Mouse (Mus musculus): ENCODE results near the gene Qpctl.

DNA sequence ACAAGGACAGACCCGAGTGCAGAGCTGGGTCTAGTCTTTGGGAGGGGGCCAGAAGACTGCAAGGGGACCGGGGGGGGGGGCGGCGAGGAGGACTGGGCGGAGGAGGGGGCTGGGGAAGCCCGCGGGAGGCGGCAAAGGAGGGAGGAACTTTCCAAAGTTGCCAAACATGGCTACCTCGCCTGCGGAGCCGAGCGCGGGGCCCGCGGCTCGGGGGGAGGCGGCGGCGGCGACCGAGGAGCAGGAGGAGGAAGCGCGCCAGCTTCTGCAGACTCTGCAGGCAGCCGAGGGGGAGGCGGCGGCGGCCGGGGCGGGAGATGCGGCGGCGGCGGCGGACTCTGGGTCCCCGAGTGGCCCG lies 54.6 kb downstream of the Qpctl start, which contains the start of gene Six5:
- TF ChIP-seq CTCF (conservative IDR thresholded peaks at IDR 0.05; ENCODE audit: low read length) (no peak), POU5F1 (IDR thresholded peaks at IDR 0.05; ENCODE audit: borderline replicate concordance, low read length) (no peak), NANOG (IDR thresholded peaks at IDR 0.05; ENCODE audit: borderline replicate concordance, low read length) (no peak)
